Mouse (Mus musculus) erythroblast, embryonic 14.5 days (primary cell): Measurements from ENCODE around the gene Tob2.

ENCODE experiments used
- GATA1 ChIP-seq: IDR thresholded peaks from 2 replicates; pipeline ENCODE4 v1.6.1; 2012; ENCODE audit warnings: low read length, inconsistent platforms, mixed read lengths
- TAL1 ChIP-seq: IDR thresholded peaks from 3 replicates; pipeline ENCODE4 v1.6.1; 2012; ENCODE audit warnings: low read length, inconsistent platforms, mixed read lengths

GRCm38 (mm10) chr15:81813986-81814705 lies 44.5 kb downstream of the Tob2 start:
- TF ChIP-seq TAL1 (no peak), GATA1 (no peak)
